Mouse (Mus musculus): Measurements from ENCODE around the gene Mllt6. TPM values are rescaled to one million over a fixed set of nuclear protein-coding genes. Genes with fewer than 3 reads are reported as not detected.
A peak's percentile ranks its signal among the peaks of the same experiment; 100 is the strongest.

Gene Mllt6
- polyA plus RNA-seq, 1 experiment = 15.5 TPM

DNA sequence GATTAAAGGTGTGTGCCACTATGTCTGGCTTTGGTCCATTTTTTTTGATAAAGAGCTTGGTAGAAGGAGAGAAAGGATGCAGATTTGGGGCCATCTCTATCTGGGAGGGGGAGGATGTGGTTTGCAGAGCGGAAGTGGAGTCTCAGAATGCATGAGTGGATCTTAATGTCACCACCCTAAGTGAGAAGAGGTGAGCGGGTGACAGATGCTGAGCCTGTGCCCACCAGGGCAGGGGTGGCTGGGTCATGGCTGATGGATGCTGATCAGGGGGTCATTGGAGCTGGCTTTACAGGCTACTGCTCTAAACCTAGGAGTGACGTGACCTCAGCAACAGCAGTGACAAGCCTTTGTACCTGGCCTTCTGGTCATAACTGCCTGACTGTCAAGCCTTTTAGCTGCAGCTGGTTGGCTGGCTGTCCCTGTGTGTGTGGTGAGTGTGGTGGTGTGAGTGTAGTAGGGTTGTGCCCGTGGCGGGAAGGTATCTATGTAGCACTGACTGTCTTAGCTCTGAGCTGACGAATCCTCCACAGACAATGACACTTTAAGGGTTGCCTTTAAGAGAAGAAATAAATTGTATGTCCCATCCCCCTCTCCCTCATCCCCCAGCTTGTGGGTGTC, 21.0 kb downstream of the Mllt6 start:
- Histone ChIP-seq H3K4me3 (no peak overlapping the region), H3K27me3 (ENCODE audit: control insufficient read depth, insufficient read depth, insufficient read length) (no peaks in the 10 kb centered on the region), H3K4me2 (ENCODE audit: low read depth) (no peak overlapping the region), H3K36me3 (ENCODE audit: control insufficient read depth, insufficient read depth) (no peaks in the 10 kb centered on the region), H3K79me2 (ENCODE audit: control insufficient read depth, insufficient read depth) (no peaks in the 10 kb centered on the region), H3ac (ENCODE audit: control insufficient read depth, insufficient read length) (no peak overlapping the region)
- TF ChIP-seq USF1 (IDR thresholded peaks at IDR 0.05; ENCODE audit: low read depth) (no peak), MYOD1 (IDR thresholded peaks at IDR 0.05; ENCODE audit: control insufficient read depth in 1 of 3, insufficient read length in 2 of 3, low read depth in 2 of 3) (no peak), SRF (IDR thresholded peaks at IDR 0.05; ENCODE audit: control insufficient read depth, insufficient read length, low read depth) (no peak), MAX (IDR thresholded peaks at IDR 0.05; ENCODE audit: low read depth) (no peak), POLR2AphosphoS2 (IDR thresholded peaks at IDR 0.05; ENCODE audit: insufficient read length, low read depth) (no peak), REST (IDR thresholded peaks at IDR 0.05; ENCODE audit: insufficient read depth, insufficient read length) (no peak), POLR2A (IDR thresholded peaks at IDR 0.05; ENCODE audit: insufficient read length, low read depth) (no peak), TCF12 (IDR thresholded peaks at IDR 0.05; ENCODE audit: insufficient read depth, poor library complexity, severe bottlenecking) (no peak), CEBPB (IDR thresholded peaks at IDR 0.05; ENCODE audit: insufficient read depth, poor library complexity, severe bottlenecking) (no peak), E2F4 (IDR thresholded peaks at IDR 0.05; ENCODE audit: insufficient read depth) (no peak), MYOG (IDR thresholded peaks at IDR 0.05; ENCODE audit: control insufficient read depth in 1 of 3, insufficient read depth in 1 of 3, insufficient read length in 2 of 3, low read depth in 2 of 3) (no peak), TCF3 (IDR thresholded peaks at IDR 0.05; ENCODE audit: insufficient read length, low read depth) (no peak)

DNA sequence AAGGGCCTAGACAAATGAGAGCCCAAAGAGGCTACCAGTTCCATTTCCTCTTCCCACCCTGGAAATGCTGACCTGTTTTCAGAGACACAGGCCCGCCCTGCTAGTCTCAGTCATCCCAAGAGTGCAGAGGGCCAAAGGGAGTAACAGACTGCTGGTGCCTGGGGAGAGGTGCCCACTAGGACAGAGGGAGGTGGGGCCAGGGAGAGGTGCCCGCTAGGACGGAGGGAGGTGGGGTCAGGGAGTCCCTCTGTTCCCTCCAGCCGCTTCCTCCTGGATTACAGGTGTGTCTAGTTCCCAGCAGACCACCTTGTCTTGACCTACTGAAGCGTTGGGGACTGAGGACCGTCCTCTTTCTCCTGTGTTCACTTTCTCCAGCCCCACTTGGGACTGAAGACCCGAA, 21.6 kb downstream of the Mllt6 start:
- no peak overlapping the region for H3K4me3 ChIP-seq
- TF ChIP-seq CEBPB (IDR thresholded peaks at IDR 0.05; ENCODE audit: insufficient read depth, poor library complexity, severe bottlenecking) (no peak), MAX (IDR thresholded peaks at IDR 0.05; ENCODE audit: low read depth) (no peak), REST (IDR thresholded peaks at IDR 0.05; ENCODE audit: insufficient read depth, insufficient read length) (no peak), POLR2AphosphoS2 (IDR thresholded peaks at IDR 0.05; ENCODE audit: insufficient read length, low read depth) (peak; percentile 72)

DNA sequence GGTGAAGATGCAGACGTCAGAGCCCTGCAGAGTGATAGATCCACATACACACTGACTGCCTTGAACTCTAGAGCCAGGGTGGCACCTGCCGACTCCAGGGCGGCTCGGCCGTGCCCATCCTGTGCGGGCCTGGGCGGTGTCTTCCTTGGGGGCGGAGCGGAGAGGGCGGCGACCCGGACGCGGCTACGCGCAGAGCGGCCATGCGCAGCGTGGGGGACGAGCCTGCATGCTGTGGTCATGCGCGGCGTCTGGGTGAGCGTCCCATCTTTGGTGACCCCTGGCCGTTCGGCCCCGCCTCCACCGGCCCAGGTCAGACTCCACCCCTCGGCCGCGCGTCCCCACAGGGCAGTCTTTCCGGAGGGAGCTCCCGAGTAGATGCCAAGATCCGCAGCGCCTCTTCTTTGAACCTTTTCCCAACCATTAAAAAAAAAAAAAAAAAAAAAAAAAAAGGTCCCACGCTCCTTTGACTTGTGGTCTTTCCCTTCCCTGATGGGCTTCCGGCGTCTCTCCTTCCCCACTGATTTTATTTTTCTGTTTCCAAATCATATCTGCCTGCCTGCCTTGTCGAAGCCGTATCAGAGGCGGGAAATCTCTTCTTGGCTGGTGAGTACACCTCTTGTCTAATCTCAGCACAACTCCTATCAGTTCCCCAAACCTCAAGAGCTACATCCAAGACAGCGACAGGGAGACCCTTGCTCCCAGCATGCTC, 22.6 kb downstream of the Mllt6 start, which contains the start of gene Cisd3:
Gene Cisd3 (plus strand): TSS at position 214 of the 709 bp plus-strand sequence.
- no peak within 1 kb of the TSS for H3ac ChIP-seq (ENCODE audit: control insufficient read depth, insufficient read length)
- peak within 1 kb of the TSS; percentile 27 for H3K4me3 ChIP-seq
- H3K79me2 ChIP-seq (ENCODE audit: control insufficient read depth, insufficient read depth) = no peaks in the 10 kb centered on the region
- peak within 1 kb of the TSS; percentile 92 for H3K4me2 ChIP-seq (ENCODE audit: low read depth)
- H3K27me3 ChIP-seq (ENCODE audit: control insufficient read depth, insufficient read depth, insufficient read length) = no peaks in the 10 kb centered on the region
- peaks cover 3% of the 10 kb centered on the region for H3K36me3 ChIP-seq (ENCODE audit: control insufficient read depth, insufficient read depth)
- peak; percentile 96 for TF ChIP-seq POLR2AphosphoS2 (IDR thresholded peaks at IDR 0.05; ENCODE audit: insufficient read length, low read depth)
- no peak for TF ChIP-seq REST (IDR thresholded peaks at IDR 0.05; ENCODE audit: insufficient read depth, insufficient read length)
- TF ChIP-seq SRF (IDR thresholded peaks at IDR 0.05; ENCODE audit: control insufficient read depth, insufficient read length, low read depth) = peak; percentile 51
- TF ChIP-seq CEBPB (IDR thresholded peaks at IDR 0.05; ENCODE audit: insufficient read depth, poor library complexity, severe bottlenecking) = no peak
- TF ChIP-seq POLR2A (IDR thresholded peaks at IDR 0.05; ENCODE audit: insufficient read length, low read depth) = peak; percentile 50
- TF ChIP-seq MYOG (IDR thresholded peaks at IDR 0.05; ENCODE audit: control insufficient read depth in 1 of 3, insufficient read depth in 1 of 3, insufficient read length in 2 of 3, low read depth in 2 of 3) = no peak
- no peak for TF ChIP-seq TCF3 (IDR thresholded peaks at IDR 0.05; ENCODE audit: insufficient read length, low read depth)
- TF ChIP-seq USF1 (IDR thresholded peaks at IDR 0.05; ENCODE audit: low read depth) = no peak
- TF ChIP-seq MAX (IDR thresholded peaks at IDR 0.05; ENCODE audit: low read depth) = no peak
- TF ChIP-seq MYOD1 (IDR thresholded peaks at IDR 0.05; ENCODE audit: control insufficient read depth in 1 of 3, insufficient read length in 2 of 3, low read depth in 2 of 3) = no peak
- TF ChIP-seq E2F4 (IDR thresholded peaks at IDR 0.05; ENCODE audit: insufficient read depth) = no peak

More for the DNA sequence above, 21.6 kb downstream of the Mllt6 start:
- Histone ChIP-seq H3ac (ENCODE audit: control insufficient read depth, insufficient read length) (no peak overlapping the region), H3K27me3 (ENCODE audit: control insufficient read depth, insufficient read depth, insufficient read length) (no peaks in the 10 kb centered on the region), H3K4me2 (ENCODE audit: low read depth) (no peak overlapping the region), H3K36me3 (ENCODE audit: control insufficient read depth, insufficient read depth) (peaks cover 3% of the 10 kb centered on the region), H3K79me2 (ENCODE audit: control insufficient read depth, insufficient read depth) (no peaks in the 10 kb centered on the region)

DNA sequence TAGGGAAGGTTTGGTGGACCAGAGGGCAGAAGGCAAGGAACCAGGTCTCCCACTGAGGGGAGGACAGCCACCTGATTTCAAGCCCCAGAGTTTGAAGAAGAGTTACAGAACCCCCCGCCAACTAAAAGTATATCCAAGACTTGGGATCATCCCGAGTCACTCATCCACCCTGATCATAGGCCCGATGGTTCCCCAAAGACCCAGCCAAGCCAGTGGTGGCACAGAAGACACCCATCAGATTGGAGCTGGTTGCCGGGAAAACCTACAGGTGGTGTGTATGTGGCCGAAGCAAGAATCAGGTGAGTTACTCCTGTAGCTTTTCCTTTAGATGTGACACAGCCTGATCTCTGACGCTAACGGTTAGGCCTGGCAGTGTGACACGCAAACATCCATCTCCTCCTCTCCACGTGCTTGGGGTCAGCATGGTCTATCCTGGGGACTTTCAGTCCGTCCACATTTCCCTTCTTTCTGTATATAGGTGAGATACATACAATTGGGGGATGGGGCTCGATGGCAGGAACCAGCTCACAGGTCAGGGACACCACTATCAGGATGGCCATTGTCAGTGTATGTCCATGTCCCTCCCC, 23.2 kb downstream of the Mllt6 start:
- TF ChIP-seq POLR2AphosphoS2 (IDR thresholded peaks at IDR 0.05; ENCODE audit: insufficient read length, low read depth) = peak; percentile 9
- TF ChIP-seq TCF3 (IDR thresholded peaks at IDR 0.05; ENCODE audit: insufficient read length, low read depth) = no peak
- H3K36me3 ChIP-seq (ENCODE audit: control insufficient read depth, insufficient read depth) = peaks cover 8% of the 10 kb centered on the region

DNA sequence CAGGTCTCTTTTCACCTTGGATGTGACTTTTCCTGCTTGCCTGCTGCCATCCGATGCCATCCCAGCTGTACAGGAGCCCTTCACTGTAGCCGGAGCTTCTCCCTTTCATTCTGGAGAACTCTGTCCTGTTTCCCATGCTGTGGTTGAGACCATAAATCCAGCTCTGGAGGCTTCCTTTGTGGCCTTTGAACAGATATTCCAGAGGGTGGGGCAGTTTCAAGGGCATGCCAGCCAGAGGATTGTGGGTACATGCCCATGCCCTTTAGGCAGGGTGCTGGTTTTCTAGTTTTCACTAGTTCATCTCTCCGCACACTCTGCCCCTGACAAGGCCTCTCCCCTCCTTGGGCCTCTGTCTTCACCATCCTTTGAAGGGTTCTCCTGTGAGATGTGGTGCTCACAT, 23.8 kb downstream of the Mllt6 start:
- TF ChIP-seq POLR2AphosphoS2 (IDR thresholded peaks at IDR 0.05; ENCODE audit: insufficient read length, low read depth) (no peak), POLR2A (IDR thresholded peaks at IDR 0.05; ENCODE audit: insufficient read length, low read depth) (no peak), E2F4 (IDR thresholded peaks at IDR 0.05; ENCODE audit: insufficient read depth) (no peak), MAX (IDR thresholded peaks at IDR 0.05; ENCODE audit: low read depth) (no peak), MYOG (IDR thresholded peaks at IDR 0.05; ENCODE audit: control insufficient read depth in 1 of 3, insufficient read depth in 1 of 3, insufficient read length in 2 of 3, low read depth in 2 of 3) (no peak), USF1 (IDR thresholded peaks at IDR 0.05; ENCODE audit: low read depth) (no peak), CEBPB (IDR thresholded peaks at IDR 0.05; ENCODE audit: insufficient read depth, poor library complexity, severe bottlenecking) (no peak), MYOD1 (IDR thresholded peaks at IDR 0.05; ENCODE audit: control insufficient read depth in 1 of 3, insufficient read length in 2 of 3, low read depth in 2 of 3) (no peak), TCF12 (IDR thresholded peaks at IDR 0.05; ENCODE audit: insufficient read depth, poor library complexity, severe bottlenecking) (no peak), REST (IDR thresholded peaks at IDR 0.05; ENCODE audit: insufficient read depth, insufficient read length) (no peak), TCF3 (IDR thresholded peaks at IDR 0.05; ENCODE audit: insufficient read length, low read depth) (no peak), SRF (IDR thresholded peaks at IDR 0.05; ENCODE audit: control insufficient read depth, insufficient read length, low read depth) (no peak)
- H3K36me3 ChIP-seq (ENCODE audit: control insufficient read depth, insufficient read depth) = peaks cover 13% of the 10 kb centered on the region
- no peak overlapping the region for H3ac ChIP-seq (ENCODE audit: control insufficient read depth, insufficient read length)
- peak overlapping the region; percentile 27 for H3K4me3 ChIP-seq
- no peaks in the 10 kb centered on the region for H3K79me2 ChIP-seq (ENCODE audit: control insufficient read depth, insufficient read depth)
- no peaks in the 10 kb centered on the region for H3K27me3 ChIP-seq (ENCODE audit: control insufficient read depth, insufficient read depth, insufficient read length)
- peak overlapping the region; percentile 92 for H3K4me2 ChIP-seq (ENCODE audit: low read depth)

More for the DNA sequence above, 23.2 kb downstream of the Mllt6 start:
- no peak overlapping the region for H3ac ChIP-seq (ENCODE audit: control insufficient read depth, insufficient read length)
- H3K4me2 ChIP-seq (ENCODE audit: low read depth) = peak overlapping the region; percentile 92
- H3K4me3 ChIP-seq = peak overlapping the region; percentile 27
- H3K27me3 ChIP-seq (ENCODE audit: control insufficient read depth, insufficient read depth, insufficient read length) = no peaks in the 10 kb centered on the region
- no peaks in the 10 kb centered on the region for H3K79me2 ChIP-seq (ENCODE audit: control insufficient read depth, insufficient read depth)
